Mouse (Mus musculus): ENCODE measurements at regions not wholly inside any gene's neighbourhood (a gene's known extent, or its start where the extent isn't known, plus 50 kb on each side); places are given as distances from the start of the nearest gene placed in this dataset.

GRCm38 (mm10) chr2:74178106-74178505 is 267.0 kb upstream of the Atp5g3 start:
- DNase-seq, result no peak

- no peak for DNase-seq
These were observed 257.8 kb upstream of the Atp5g3 start for GRCm38 (mm10) chr2:74168776-74169570.

GRCm38 (mm10) chr2:74168307-74168706 is 257.2 kb upstream of the Atp5g3 start:
- no peak for DNase-seq

DNA sequence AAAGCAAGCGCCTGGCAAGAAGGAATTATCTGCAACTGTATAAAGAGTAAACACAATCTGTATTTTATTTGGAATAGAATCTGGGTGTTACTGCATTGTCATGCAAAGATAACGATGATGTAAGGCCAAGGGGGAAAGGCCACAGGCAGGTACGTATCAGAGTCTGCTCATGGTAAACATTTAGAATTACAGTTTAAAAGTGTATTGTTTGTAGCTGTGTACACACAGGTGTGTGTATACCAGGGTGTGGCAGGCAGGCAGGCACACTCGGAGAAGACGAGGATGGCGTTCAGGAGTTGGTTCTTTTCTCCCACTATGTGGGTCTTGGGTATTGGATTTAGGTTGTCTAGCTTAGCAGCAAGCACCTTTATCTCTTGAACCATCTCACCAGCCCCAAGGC is 242.9 kb upstream of the Atp5g3 start:
- no peak for DNase-seq

DNA sequence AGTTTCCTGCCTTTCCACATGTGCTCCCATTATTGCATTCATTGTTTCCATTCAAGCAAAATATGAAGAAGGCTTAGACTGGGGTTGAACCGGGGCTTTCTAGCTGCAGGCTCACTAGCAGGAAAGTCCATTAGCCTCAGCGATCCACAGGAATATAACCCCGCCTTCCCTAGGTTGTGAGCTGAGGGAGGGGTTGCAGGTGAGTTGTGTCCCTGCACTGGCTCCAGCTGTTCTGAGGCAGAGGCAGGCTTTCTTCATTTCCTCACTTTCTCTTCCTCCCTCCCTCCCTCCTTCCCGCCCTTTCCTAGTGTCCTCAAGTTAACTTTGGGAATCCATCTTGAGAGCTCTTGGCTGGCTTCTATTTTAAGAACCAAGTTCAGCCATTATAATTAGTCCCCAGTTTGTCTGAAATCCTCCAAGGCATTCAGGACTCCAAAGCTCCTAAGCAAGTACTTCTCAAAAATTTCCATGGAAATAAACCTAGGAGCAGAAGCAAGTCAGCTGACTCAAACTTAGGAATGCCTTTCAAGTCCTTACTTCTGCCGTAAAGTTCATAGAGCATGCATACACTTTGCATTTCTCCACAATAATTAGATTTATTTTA is 242.2 kb upstream of the Atp5g3 start:
- no peak for DNase-seq

DNA sequence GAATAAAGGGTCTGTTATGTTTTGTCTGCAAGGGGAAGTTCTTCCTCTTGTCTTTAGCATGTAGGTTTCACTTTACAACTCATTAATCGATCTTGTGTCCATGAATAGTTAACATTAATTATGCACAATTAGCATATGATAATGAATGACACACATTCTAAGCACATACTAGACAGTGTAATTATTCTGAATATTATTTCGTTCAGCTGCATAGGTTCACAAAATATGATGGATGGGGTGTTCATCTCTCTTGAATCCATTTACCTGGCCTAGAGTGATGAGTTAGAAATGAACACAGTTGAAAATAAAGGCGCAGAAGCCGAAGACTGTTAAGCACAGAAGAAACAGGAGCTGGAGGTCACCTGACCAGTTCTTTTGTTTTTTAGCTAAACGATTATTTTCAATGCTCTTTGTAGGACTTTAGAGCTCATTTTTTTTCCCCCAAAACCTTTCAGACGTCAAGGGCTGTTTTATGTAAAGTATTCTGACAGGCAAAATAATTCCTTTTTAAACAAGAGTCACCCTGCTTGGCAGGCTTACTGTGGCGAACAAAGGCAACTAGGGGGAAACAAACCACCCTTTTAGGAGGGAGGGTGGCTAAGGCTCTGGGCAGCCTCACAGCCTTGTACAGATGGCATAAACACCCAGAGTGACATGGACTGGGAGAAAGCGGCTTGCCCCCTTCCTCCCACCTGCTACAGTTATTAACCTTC is 241.6 kb upstream of the Atp5g3 start:
- DNase-seq, result no peak

DNA sequence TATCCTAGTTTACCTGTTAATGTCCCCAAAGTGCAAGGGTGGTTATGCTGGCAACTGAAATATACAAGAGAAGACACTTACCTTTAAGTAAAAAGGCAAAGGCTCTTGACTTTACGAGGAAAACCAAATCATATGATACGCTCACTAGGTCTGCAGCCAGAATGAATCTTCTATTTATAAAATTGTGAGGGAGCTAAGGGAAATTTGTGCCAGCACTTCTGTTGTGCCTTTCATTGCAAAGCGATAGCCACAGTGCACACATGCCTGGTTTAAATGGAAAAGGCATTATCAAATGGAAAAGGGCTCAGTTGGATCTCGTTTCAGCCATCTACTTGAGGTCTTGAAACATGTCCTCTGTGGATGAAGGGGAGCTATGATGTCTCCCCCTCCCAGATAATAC is 236.1 kb upstream of the Atp5g3 start:
- DNase-seq, result no peak

- peak; percentile 6 for DNase-seq
These were observed 225.5 kb upstream of the Atp5g3 start for GRCm38 (mm10) chr2:74136624-74137003.

DNA sequence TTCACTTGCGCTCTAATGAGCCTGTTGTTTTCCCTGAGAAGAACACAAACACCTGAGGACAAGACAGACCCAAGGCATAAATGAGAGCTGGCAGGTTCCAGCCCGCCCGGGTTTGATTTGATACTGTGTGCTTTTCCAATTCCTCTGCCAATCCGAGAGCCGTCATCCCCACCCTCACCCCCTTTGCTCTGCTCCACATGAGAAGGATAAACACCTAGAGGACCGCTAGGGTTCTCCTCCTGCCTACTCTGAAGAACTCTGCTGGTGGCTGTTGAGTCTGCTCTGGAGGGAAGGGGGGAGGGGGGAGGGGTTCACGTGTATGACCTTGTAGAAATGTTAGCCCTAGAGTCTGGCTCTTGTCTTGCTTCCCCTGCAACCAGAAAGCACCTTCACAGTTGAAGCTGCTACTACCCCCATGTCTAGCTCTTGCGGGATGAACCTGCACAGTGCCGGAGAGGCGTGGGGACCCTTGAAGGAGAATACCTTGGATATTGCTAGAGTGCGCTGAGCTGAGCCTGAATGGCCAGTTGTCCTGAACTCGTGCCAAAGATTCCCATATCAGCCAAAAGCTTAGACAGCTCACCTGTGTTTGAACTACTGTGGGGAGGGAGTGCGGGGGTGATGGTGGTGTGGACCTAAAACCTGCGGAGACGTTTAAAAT is 225.0 kb upstream of the Atp5g3 start:
- DNase-seq, result no peak

- no peak for DNase-seq
These were observed 219.0 kb upstream of the Atp5g3 start for GRCm38 (mm10) chr2:74130141-74130588.

- no peak for DNase-seq
These were observed 217.8 kb upstream of the Atp5g3 start for GRCm38 (mm10) chr2:74128782-74129538.

- DNase-seq, result no peak
These were observed 216.0 kb upstream of the Atp5g3 start for GRCm38 (mm10) chr2:74127136-74127535.

- no peak for DNase-seq
These were observed 213.1 kb upstream of the Atp5g3 start for GRCm38 (mm10) chr2:74124252-74124651.

DNA sequence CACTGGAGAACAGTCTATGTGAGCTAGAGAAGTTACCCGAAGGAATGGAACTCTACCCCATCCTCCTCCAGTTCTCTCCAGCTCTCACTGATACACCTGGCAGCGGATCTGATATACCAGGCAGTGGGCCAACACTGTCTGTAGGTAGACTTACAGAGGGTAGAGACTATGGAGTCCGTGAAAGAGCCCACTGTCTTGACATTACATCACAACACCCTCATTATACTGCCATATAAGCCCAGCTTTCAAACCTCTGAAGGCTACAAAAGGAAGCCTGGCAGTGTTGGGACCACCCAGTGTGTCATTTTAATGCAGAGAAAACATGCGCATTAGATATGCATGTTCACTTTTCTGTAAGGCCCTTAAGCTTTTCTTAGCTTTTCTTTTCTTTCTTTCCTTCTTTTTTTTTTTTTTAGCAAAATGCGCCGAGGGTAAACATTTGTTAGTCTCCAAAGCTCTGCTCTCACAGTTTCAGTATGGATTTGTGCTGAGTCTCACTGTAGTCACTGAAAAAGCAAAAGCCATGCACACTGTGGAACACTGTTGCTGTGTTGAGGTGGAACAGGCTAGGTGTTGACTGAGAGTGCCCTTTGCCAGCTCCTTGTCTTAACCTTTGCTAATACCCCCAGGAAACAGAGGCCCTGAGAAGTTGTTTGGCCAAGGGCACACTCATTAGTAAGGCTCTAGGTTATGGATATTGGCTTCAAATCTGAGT is 212.4 kb upstream of the Atp5g3 start:
- no peak for DNase-seq

DNA sequence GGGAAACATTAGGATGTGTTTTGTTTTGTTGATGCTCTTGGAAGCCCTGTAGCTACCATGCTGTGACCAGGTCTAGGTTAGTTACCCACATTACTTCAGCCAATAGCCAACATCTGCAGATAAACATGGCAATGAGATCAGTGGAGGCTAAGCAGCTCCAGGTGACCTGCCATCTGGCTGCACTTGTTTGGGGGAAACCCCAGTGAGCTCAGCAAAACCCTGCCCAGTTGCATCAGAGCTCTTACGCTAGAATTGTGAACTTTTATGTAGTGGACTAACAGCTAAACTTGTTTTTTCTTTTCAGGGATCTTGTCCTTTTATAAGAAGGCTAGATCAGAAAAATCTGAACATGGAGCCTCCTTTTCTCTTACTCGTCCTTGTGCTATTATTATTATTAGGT is 211.8 kb upstream of the Atp5g3 start:
- DNase-seq, result no peak

- no peak for DNase-seq
These were observed 208.9 kb upstream of the Atp5g3 start for GRCm38 (mm10) chr2:74120051-74120450.

GRCm38 (mm10) chr2:74119167-74119937 is 208.2 kb upstream of the Atp5g3 start:
- DNase-seq, result no peak

GRCm38 (mm10) chr2:74106472-74106871 is 195.3 kb upstream of the Atp5g3 start:
- DNase-seq, result no peak

GRCm38 (mm10) chr2:74099671-74100372 is 188.7 kb upstream of the Atp5g3 start:
- peak; percentile 78 for DNase-seq

GRCm38 (mm10) chr2:74096809-74097208 is 185.7 kb upstream of the Atp5g3 start:
- no peak for DNase-seq

All from cerebellum, adult 9-10 months (tissue).